Mouse (Mus musculus) embryonic fibroblast, embryonic 13.5 days (primary cell): ENCODE data around the gene Gm13289.

Source experiments
- CTCF ChIP-seq: IDR thresholded peaks from 2 replicates; pipeline ENCODE4 v1.5.1; 2011; ENCODE audit warnings: mild to moderate bottlenecking, control low read depth, low read length, moderate library complexity, borderline replicate concordance; ENCODE audit not compliant: insufficient read depth
- POLR2A ChIP-seq: IDR thresholded peaks from 2 replicates; pipeline ENCODE4 v1.6.1; 2011; ENCODE audit warnings: low read depth, mild to moderate bottlenecking, control low read depth, low read length, moderate library complexity

DNA sequence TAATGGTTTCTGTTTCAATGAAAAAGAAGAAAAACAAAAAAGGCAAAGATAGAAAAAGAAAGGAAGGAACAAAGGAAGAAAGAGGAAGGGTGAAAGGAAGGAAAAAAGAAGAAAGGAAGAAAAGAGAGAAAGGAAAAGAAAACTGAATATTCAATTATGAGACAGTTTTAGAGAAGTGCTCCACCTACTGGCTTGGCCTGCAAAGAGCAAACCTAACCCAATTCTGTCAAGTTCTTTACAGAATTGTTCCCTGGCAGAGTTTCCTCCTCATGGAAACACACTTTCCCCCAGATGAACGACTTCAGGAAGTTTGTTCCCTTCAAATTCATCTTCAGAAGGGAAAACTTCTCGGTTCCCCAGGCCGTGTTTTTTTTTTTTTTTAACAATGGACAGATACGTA lies 46.3 kb downstream of the Gm13289 start:
- TF ChIP-seq POLR2A (no peak), CTCF (no peak)
